Comparison of ENCODE assay signal across 9 mouse cellular contexts in genomic region chr2:79379087-79380041, GRCm38 (mm10).
A peak's percentile ranks its signal among the peaks of the same experiment; 100 is the strongest.
DNase-seq lines count a peak whose midpoint lies in the region; ATAC-seq and TF ChIP-seq lines count a peak whose summit lies in the region.
"Had no signal": no experiment of that assay in that cellular context is flagged by ENCODE, and none has a peak within 500 bp of the region (broad histone marks: within the 10 kb centered on the region; RNA-seq: fewer than 3 reads in every experiment).

No protein-coding gene starts in this region.

- H3K4me1 ChIP-seq in embryonic facial prominence, embryonic 13.5 days: peaks cover 12% of the 10 kb centered on the region
- peaks cover 5% of the 10 kb centered on the region; the same call in 1 of the 2 replicates for H3K4me1 ChIP-seq in kidney, adult 2 months (ENCODE audit: control insufficient read depth, insufficient read depth, low read length)
- H3K4me1 ChIP-seq in midbrain, postnatal 0 days (ENCODE audit: insufficient read depth, low read length): no peaks in the 10 kb centered on the region

- H3K9ac ChIP-seq in embryonic facial prominence, embryonic 13.5 days: no peak overlapping the region
- no peak overlapping the region for H3K9ac ChIP-seq in midbrain, postnatal 0 days (replicated peaks; ENCODE audit: low read length, poor library complexity, severe bottlenecking)
- H3K9ac ChIP-seq: embryonic facial prominence, embryonic 15.5 days had no signal

- no peak for TF ChIP-seq POLR2A in kidney, adult 2 months (IDR thresholded peaks at IDR 0.05; ENCODE audit: low read depth, low read length)

- WGBS in embryonic facial prominence, embryonic 13.5 days: 33% methylated on average over 12 of the region's 12 CpGs
- WGBS in kidney, adult 2 months: 23% methylated on average over 12 of the region's 12 CpGs
- WGBS in midbrain, postnatal 0 days: 19% methylated on average over 12 of the region's 12 CpGs

- no peak overlapping the region for H3K4me3 ChIP-seq in embryonic facial prominence, embryonic 13.5 days
- H3K4me3 ChIP-seq in kidney, adult 2 months (ENCODE audit: insufficient read depth, low read depth, low read length): no peak overlapping the region
- no peak overlapping the region for H3K4me3 ChIP-seq in midbrain, postnatal 0 days (ENCODE audit: low read depth, low read length)
- H3K4me3 ChIP-seq: embryonic facial prominence, embryonic 15.5 days had no signal

- no peak for ATAC-seq in embryonic facial prominence, embryonic 13.5 days (ENCODE audit: insufficient number of reproducible peaks, insufficient read depth, low FRiP score, low TSS enrichment, low read depth)
- ATAC-seq in midbrain, postnatal 0 days (ENCODE audit: low FRiP score): no peak

- 0 out of 2 replicates have a peak, but pooled peaks cover 5% of the 10 kb centered on the region for H3K27me3 ChIP-seq in embryonic facial prominence, embryonic 13.5 days
- no peaks in the 10 kb centered on the region for H3K27me3 ChIP-seq in kidney, adult 2 months (replicated peaks; ENCODE audit: control insufficient read depth, insufficient read depth, low read length)
- H3K27me3 ChIP-seq in midbrain, postnatal 0 days (ENCODE audit: insufficient read depth, low read length): no peaks in the 10 kb centered on the region
- H3K27me3 ChIP-seq: embryonic facial prominence, embryonic 15.5 days had no signal

- H3K9me3 ChIP-seq in embryonic facial prominence, embryonic 13.5 days: no peaks in the 10 kb centered on the region
- H3K9me3 ChIP-seq in midbrain, postnatal 0 days (ENCODE audit: low read length): no peaks in the 10 kb centered on the region
- H3K9me3 ChIP-seq: embryonic facial prominence, embryonic 15.5 days had no signal

- intact Hi-C loops in heart, postnatal 10 days (cut with DNase I): loop anchor here (10.0 kb wide), 2 partner anchors 265 to 415 kb away; no protein-coding TSS in a partner anchor

- H3K27ac ChIP-seq in embryonic facial prominence, embryonic 13.5 days: peak overlapping the region; percentile 48; the same call in 1 of the 2 replicates
- peak overlapping the region; percentile 47 for H3K27ac ChIP-seq in kidney, adult 2 months (ENCODE audit: insufficient read depth, low read depth, low read length)
- H3K27ac ChIP-seq in midbrain, postnatal 0 days (ENCODE audit: low read depth, low read length): no peak overlapping the region
- H3K27ac ChIP-seq: embryonic facial prominence, embryonic 15.5 days had no signal

- TF ChIP-seq CTCF in kidney, adult 2 months (conservative IDR thresholded peaks at IDR 0.05; ENCODE audit: insufficient read depth, insufficient read length, low read depth, low read length): no peak
- TF ChIP-seq CTCF in midbrain, postnatal 0 days (IDR thresholded peaks at IDR 0.05): peak; percentile 36; the same call in 1 of the 2 replicates

- peak; percentile 65 for DNase-seq in R1 (ENCODE audit: low read depth, low spot score)
- peak; percentile 74 for DNase-seq in kidney, adult 2 months
- DNase-seq in midbrain, postnatal 0 days (ENCODE audit: low spot score): peak; percentile 37
- DNase-seq in cerebellum, postnatal 36 days: no peak
- DNase-seq in frontal cortex, postnatal 36 days (ENCODE audit: low spot score in 2 of 2): no peak
- DNase-seq in heart, postnatal 10 days: no peak
- DNase-seq: adrenal gland, postnatal 25 days had no signal

- no peaks in the 10 kb centered on the region for H3K36me3 ChIP-seq in embryonic facial prominence, embryonic 13.5 days
- H3K36me3 ChIP-seq in kidney, adult 2 months (ENCODE audit: control insufficient read depth, insufficient read depth, low read length): no peaks in the 10 kb centered on the region
- H3K36me3 ChIP-seq in midbrain, postnatal 0 days (ENCODE audit: insufficient read depth, low read length): no peaks in the 10 kb centered on the region
- H3K36me3 ChIP-seq: embryonic facial prominence, embryonic 15.5 days had no signal

- no peak overlapping the region for H3K4me2 ChIP-seq in embryonic facial prominence, embryonic 13.5 days
- no peak overlapping the region for H3K4me2 ChIP-seq in midbrain, postnatal 0 days (ENCODE audit: low read depth, low read length, poor library complexity, severe bottlenecking)
- H3K4me2 ChIP-seq: embryonic facial prominence, embryonic 15.5 days had no signal

Comparison
In these comparisons a context has a peak if more than half of its experiments do, and no peak if none do; other contexts are left out.
1. DNase-seq: peak in R1 (single experiment), kidney, adult 2 months (single experiment) and midbrain, postnatal 0 days (single experiment); none in cerebellum, postnatal 36 days (0 of 2), frontal cortex, postnatal 36 days (0 of 2) and heart, postnatal 10 days (0 of 2).